ENCODE assay signal across 19 mouse cellular contexts in genomic region chr9:93170071-93170470, GRCm38 (mm10).
DNase-seq lines count a peak whose midpoint lies in the region; ATAC-seq lines count a peak whose summit lies in the region.
"Had no signal": no experiment of that assay in that cellular context is flagged by ENCODE, and none has a peak within 500 bp of the region (broad histone marks: within the 10 kb centered on the region; RNA-seq: fewer than 3 reads in every experiment).

No protein-coding gene starts in this region.

- intact Hi-C loops in left cerebral cortex, postnatal 4 days (cut with DNase I) = no loop called here
- intact Hi-C loops in left cerebral cortex, postnatal 36 days (cut with DNase I) = no loop called here

- peak; percentile 26 for DNase-seq in left cerebral cortex, adult 11 months (ENCODE audit: low spot score)
- no peak for DNase-seq in left cerebral cortex, postnatal 4 days
- DNase-seq in frontal cortex, postnatal 36 days (ENCODE audit: low spot score in 2 of 2) = peak; percentile 54 to 88
- peak; percentile 46 to 77 for DNase-seq in left cerebral cortex, postnatal 36 days (ENCODE audit: low spot score in 2 of 2)
- DNase-seq in limb, embryonic 10.5 days (ENCODE audit: low spot score) = no peak
- DNase-seq in urinary bladder, postnatal 14 days (ENCODE audit: low spot score) = no peak
- no peak for DNase-seq in forebrain, embryonic 14.5 days (ENCODE audit: low spot score)
- DNase-seq: adrenal gland, postnatal 36 days; cerebellum, adult 2 months; cerebellum, postnatal 36 days; kidney, adult 18-20 months; lung, postnatal 10 days; thymus, postnatal 36 days had no signal

- no peak overlapping the region for H3K9ac ChIP-seq in forebrain, embryonic 14.5 days (ENCODE audit: low read length)
- H3K9ac ChIP-seq: midbrain, embryonic 15.5 days had no signal

- no peak overlapping the region for H3K4me2 ChIP-seq in forebrain, embryonic 14.5 days (ENCODE audit: low read length)
- H3K4me2 ChIP-seq: heart, embryonic 11.5 days; midbrain, embryonic 15.5 days had no signal

- H3K9me3 ChIP-seq in limb, embryonic 10.5 days (replicated peaks) = no peaks in the 10 kb centered on the region
- H3K9me3 ChIP-seq in forebrain, embryonic 14.5 days (replicated peaks; ENCODE audit: control insufficient read depth, low read length) = no peaks in the 10 kb centered on the region
- H3K9me3 ChIP-seq: forebrain, embryonic 10.5 days; midbrain, embryonic 15.5 days had no signal

- H3K27ac ChIP-seq in limb, embryonic 10.5 days = no peak overlapping the region
- no peak overlapping the region for H3K27ac ChIP-seq in forebrain, embryonic 14.5 days (ENCODE audit: low read depth, low read length)
- H3K27ac ChIP-seq: forebrain, embryonic 10.5 days; kidney, postnatal 0 days; midbrain, embryonic 15.5 days had no signal

- H3K4me3 ChIP-seq in limb, embryonic 10.5 days = no peak overlapping the region
- H3K4me3 ChIP-seq in forebrain, embryonic 14.5 days (ENCODE audit: low read depth, low read length) = no peak overlapping the region
- H3K4me3 ChIP-seq: forebrain, embryonic 10.5 days; midbrain, embryonic 15.5 days; myocyte had no signal

- no peaks in the 10 kb centered on the region for H3K4me1 ChIP-seq in limb, embryonic 10.5 days
- no peaks in the 10 kb centered on the region for H3K4me1 ChIP-seq in forebrain, embryonic 14.5 days (ENCODE audit: control insufficient read depth, insufficient read depth, low read length)
- H3K4me1 ChIP-seq: forebrain, embryonic 10.5 days; midbrain, embryonic 15.5 days had no signal

- H3K36me3 ChIP-seq in limb, embryonic 10.5 days = no peaks in the 10 kb centered on the region
- no peaks in the 10 kb centered on the region for H3K36me3 ChIP-seq in forebrain, embryonic 14.5 days (ENCODE audit: control insufficient read depth, insufficient read depth, low read length)
- H3K36me3 ChIP-seq: forebrain, embryonic 10.5 days; midbrain, embryonic 15.5 days had no signal

- ATAC-seq in forebrain, embryonic 14.5 days = no peak
- ATAC-seq: midbrain, embryonic 15.5 days had no signal

- no peaks in the 10 kb centered on the region for H3K27me3 ChIP-seq in limb, embryonic 10.5 days (ENCODE audit: low read depth, poor library complexity, severe bottlenecking)
- H3K27me3 ChIP-seq in forebrain, embryonic 14.5 days (replicated peaks; ENCODE audit: control insufficient read depth, insufficient read depth, low read length) = no peaks in the 10 kb centered on the region
- H3K27me3 ChIP-seq: CH12.LX; midbrain, embryonic 15.5 days had no signal

Comparison
In these comparisons a context has a peak if more than half of its experiments do, and no peak if none do; other contexts are left out.
1. DNase-seq: peak in left cerebral cortex, adult 11 months (single experiment), frontal cortex, postnatal 36 days (2 of 2) and left cerebral cortex, postnatal 36 days (2 of 2); none in left cerebral cortex, postnatal 4 days (single experiment), limb, embryonic 10.5 days (single experiment), urinary bladder, postnatal 14 days (single experiment) and forebrain, embryonic 14.5 days (single experiment).